20 mouse cellular contexts compared by ENCODE assay signal in genomic region chr3:88505765-88506164, GRCm38 (mm10). TPM values are rescaled to one million over a fixed set of nuclear protein-coding genes. Genes with fewer than 3 reads are reported as not detected.
A peak's percentile ranks its signal among the peaks of the same experiment; 100 is the strongest.
DNase-seq lines count a peak whose midpoint lies in the region; ATAC-seq and TF ChIP-seq lines count a peak whose summit lies in the region.
"Had no signal": no experiment of that assay in that cellular context is flagged by ENCODE, and none has a peak within 500 bp of the region (broad histone marks: within the 10 kb centered on the region; RNA-seq: fewer than 3 reads in every experiment).

No protein-coding gene starts in this region.

- no peak for TF ChIP-seq CTCF in gastrocnemius, adult 2 months (IDR thresholded peaks at IDR 0.05)
- peak; percentile 17 for TF ChIP-seq CTCF in lung, postnatal 0 days (IDR thresholded peaks at IDR 0.05)

- intact Hi-C loops in gastrocnemius, adult 2 months (cut with DNase I) = no loop called here

- no peak for TF ChIP-seq EP300 in lung, postnatal 0 days (IDR thresholded peaks at IDR 0.05)

- DNase-seq in gastrocnemius, adult 2 months = no peak
- DNase-seq in gastrocnemius, adult 8-10 months (ENCODE audit: low spot score in 2 of 2) = no peak
- no peak for DNase-seq in lung, postnatal 0 days (ENCODE audit: low spot score)
- DNase-seq in lung, adult 18-20 months = no peak
- DNase-seq in adrenal gland, postnatal 36 days = no peak
- no peak for DNase-seq in thymus, postnatal 10 days (ENCODE audit: low spot score in 2 of 2)
- DNase-seq in midbrain, embryonic 11.5 days (ENCODE audit: low spot score, missing footprints) = no peak
- DNase-seq: adrenal gland, postnatal 25 days; cerebellum, postnatal 10 days; embryo, embryonic 11 days; lung, embryonic 14.5 days; thymus, postnatal 36 days had no signal

- WGBS in lung, postnatal 0 days = 46% methylated on average over 7 of the region's 7 CpGs
- WGBS in limb, embryonic 12.5 days = 18% methylated on average over 7 of the region's 7 CpGs
- WGBS in midbrain, embryonic 11.5 days = 47% methylated on average over 7 of the region's 7 CpGs

- no peak overlapping the region for H3K4me2 ChIP-seq in lung, postnatal 0 days (replicated peaks; ENCODE audit: low read depth, low read length)
- no peak overlapping the region for H3K4me2 ChIP-seq in limb, embryonic 12.5 days
- no peak overlapping the region for H3K4me2 ChIP-seq in midbrain, embryonic 11.5 days
- H3K4me2 ChIP-seq: forebrain, embryonic 12.5 days; intestine, embryonic 15.5 days; lung, embryonic 14.5 days; neural tube, embryonic 13.5 days had no signal

- H3K9me3 ChIP-seq in lung, postnatal 0 days (ENCODE audit: low read length) = no peaks in the 10 kb centered on the region
- H3K9me3 ChIP-seq in limb, embryonic 12.5 days = no peaks in the 10 kb centered on the region
- no peaks in the 10 kb centered on the region for H3K9me3 ChIP-seq in midbrain, embryonic 11.5 days (ENCODE audit: control insufficient read depth, low read length)
- H3K9me3 ChIP-seq: forebrain, embryonic 12.5 days; intestine, embryonic 15.5 days; neural tube, embryonic 13.5 days had no signal

- ATAC-seq in lung, postnatal 0 days = no peak
- ATAC-seq in limb, embryonic 12.5 days (ENCODE audit: insufficient number of reproducible peaks, insufficient read depth, low FRiP score, low TSS enrichment, low read depth) = no peak
- no peak for ATAC-seq in midbrain, embryonic 11.5 days (ENCODE audit: low FRiP score)
- ATAC-seq: intestine, embryonic 15.5 days had no signal

- no peak overlapping the region for H3K9ac ChIP-seq in lung, postnatal 0 days (replicated peaks; ENCODE audit: low read depth)
- H3K9ac ChIP-seq in limb, embryonic 12.5 days (replicated peaks) = no peak overlapping the region
- no peak overlapping the region for H3K9ac ChIP-seq in midbrain, embryonic 11.5 days (ENCODE audit: low read length)
- H3K9ac ChIP-seq: forebrain, embryonic 12.5 days; intestine, embryonic 15.5 days; lung, embryonic 14.5 days; neural tube, embryonic 13.5 days had no signal

- H3K27me3 ChIP-seq in lung, postnatal 0 days (replicated peaks; ENCODE audit: insufficient read depth, low read length) = no peaks in the 10 kb centered on the region
- H3K27me3 ChIP-seq in limb, embryonic 12.5 days = peaks cover 15% of the 10 kb centered on the region
- peaks cover 22% of the 10 kb centered on the region for H3K27me3 ChIP-seq in midbrain, embryonic 11.5 days (ENCODE audit: control insufficient read depth, insufficient read depth, low read length)

- no peak overlapping the region for H3K4me3 ChIP-seq in gastrocnemius, adult 2 months
- no peak overlapping the region for H3K4me3 ChIP-seq in lung, postnatal 0 days (ENCODE audit: low read depth, low read length)
- H3K4me3 ChIP-seq in limb, embryonic 12.5 days (replicated peaks) = no peak overlapping the region
- no peak overlapping the region for H3K4me3 ChIP-seq in midbrain, embryonic 11.5 days (ENCODE audit: low read depth, low read length)
- H3K4me3 ChIP-seq: forebrain, embryonic 12.5 days; intestine, embryonic 15.5 days; neural tube, embryonic 13.5 days had no signal

- no peaks in the 10 kb centered on the region for H3K36me3 ChIP-seq in lung, postnatal 0 days (ENCODE audit: insufficient read depth, low read length)
- no peaks in the 10 kb centered on the region for H3K36me3 ChIP-seq in limb, embryonic 12.5 days
- no peaks in the 10 kb centered on the region for H3K36me3 ChIP-seq in midbrain, embryonic 11.5 days (ENCODE audit: control insufficient read depth, insufficient read depth, low read length)
- H3K36me3 ChIP-seq: forebrain, embryonic 12.5 days; intestine, embryonic 15.5 days; neural tube, embryonic 13.5 days had no signal

- H3K4me1 ChIP-seq in lung, postnatal 0 days (ENCODE audit: insufficient read depth, low read depth, low read length) = peaks cover 20% of the 10 kb centered on the region; the same call in 1 of the 2 replicates
- H3K4me1 ChIP-seq in limb, embryonic 12.5 days (replicated peaks) = peaks cover 65% of the 10 kb centered on the region
- peaks cover 19% of the 10 kb centered on the region for H3K4me1 ChIP-seq in midbrain, embryonic 11.5 days (ENCODE audit: control insufficient read depth, insufficient read depth, low read length)

- H3K27ac ChIP-seq in gastrocnemius, adult 2 months = 0 out of 2 replicates have a peak overlapping the region, but pooled peaks have one; percentile 9
- no peak overlapping the region for H3K27ac ChIP-seq in lung, postnatal 0 days (ENCODE audit: low read length)
- H3K27ac ChIP-seq in limb, embryonic 12.5 days = peak overlapping the region; percentile 78
- no peak overlapping the region for H3K27ac ChIP-seq in midbrain, embryonic 11.5 days (ENCODE audit: low read depth, low read length)
- H3K27ac ChIP-seq: forebrain, embryonic 12.5 days; intestine, embryonic 15.5 days; kidney, postnatal 0 days; neural tube, embryonic 13.5 days had no signal

RNA-seq across cellular contexts. Expression of gene Lmna, which starts 4.0 kb away (rescaled TPM):
- 10 to 100 TPM; 67.5 to 82.5 TPM for total RNA-seq in gastrocnemius, adult 2 months (2021)
- total RNA-seq in gastrocnemius, adult 8-10 months (2022) = 10 to 100 TPM; 59.0 to 76.0 (median 67.8) TPM
- 185 and 216 TPM in 2 replicates for polyA plus RNA-seq in lung, postnatal 0 days (2015; fragmentation: Nextera tagmentation; extraction: Ambion mirVana)
- 51.8 and 56.4 TPM in 2 replicates for polyA plus RNA-seq in limb, embryonic 12.5 days (2016; fragmentation: Nextera tagmentation; extraction: Ambion mirVana)
- 100 to 1,000 TPM; 109 to 141 TPM for total RNA-seq in adrenal gland, postnatal 36 days (2021)
- 17.9 and 21.2 TPM in 2 replicates for polyA plus RNA-seq in midbrain, embryonic 11.5 days (2014; fragmentation: Nextera tagmentation; extraction: Ambion mirVana)

RNA-seq across cellular contexts. Expression of gene Mex3a, which starts 26.4 kb away (rescaled TPM):
- total RNA-seq in gastrocnemius, adult 2 months (2021) = under 1 TPM; 0.15 to 0.20 TPM
- under 1 TPM; 0.07 to 0.31 (median 0.15) TPM for total RNA-seq in gastrocnemius, adult 8-10 months (2022)
- polyA plus RNA-seq in lung, postnatal 0 days (2015; fragmentation: Nextera tagmentation; extraction: Ambion mirVana) = 2.6 and 3.4 TPM in 2 replicates
- polyA plus RNA-seq in limb, embryonic 12.5 days (2016; fragmentation: Nextera tagmentation; extraction: Ambion mirVana) = 37.4 and 38.0 TPM in 2 replicates
- total RNA-seq in adrenal gland, postnatal 36 days (2021) = 1 to 10 TPM; 3.1 to 4.3 TPM
- polyA plus RNA-seq in midbrain, embryonic 11.5 days (2014; fragmentation: Nextera tagmentation; extraction: Ambion mirVana) = 44.5 and 45.1 TPM in 2 replicates

RNA-seq across cellular contexts. Expression of gene Rab25, which starts 42.3 kb away (rescaled TPM):
- total RNA-seq in gastrocnemius, adult 2 months (2021) = not detected
- not detected for total RNA-seq in gastrocnemius, adult 8-10 months (2022)
- polyA plus RNA-seq in lung, postnatal 0 days (2015; fragmentation: Nextera tagmentation; extraction: Ambion mirVana) = 61.4 and 61.8 TPM in 2 replicates
- polyA plus RNA-seq in limb, embryonic 12.5 days (2016; fragmentation: Nextera tagmentation; extraction: Ambion mirVana) = 2.6 and 3.5 TPM in 2 replicates
- total RNA-seq in adrenal gland, postnatal 36 days (2021) = not detected
- 0.25 and 0.86 TPM in 2 replicates for polyA plus RNA-seq in midbrain, embryonic 11.5 days (2014; fragmentation: Nextera tagmentation; extraction: Ambion mirVana)
- total RNA-seq: adrenal gland, postnatal 25 days; hematopoietic stem cell, adult 5-6 weeks; left cerebral cortex, postnatal 14 days; monocyte, adult 5-6 weeks had no signal
- polyA plus RNA-seq: neural tube, embryonic 13.5 days had no signal

RNA-seq across cellular contexts. Expression of gene Sema4a, which starts 44.8 kb away (rescaled TPM):
- total RNA-seq in gastrocnemius, adult 2 months (2021) = 1 to 10 TPM; 1.2 to 1.8 TPM
- total RNA-seq in gastrocnemius, adult 8-10 months (2022) = 1 to 10 TPM in 2 of 4 experiments, under 1 TPM in 2; 0.48 to 1.2 (median 1.00) TPM
- 9.0 and 9.2 TPM in 2 replicates for polyA plus RNA-seq in lung, postnatal 0 days (2015; fragmentation: Nextera tagmentation; extraction: Ambion mirVana)
- 8.0 and 8.3 TPM in 2 replicates for polyA plus RNA-seq in limb, embryonic 12.5 days (2016; fragmentation: Nextera tagmentation; extraction: Ambion mirVana)
- total RNA-seq in adrenal gland, postnatal 36 days (2021) = 10 to 100 TPM in 1 of 2 experiments, 1 to 10 TPM in 1; 8.9 to 12.6 TPM
- 6.3 and 6.8 TPM in 2 replicates for polyA plus RNA-seq in midbrain, embryonic 11.5 days (2014; fragmentation: Nextera tagmentation; extraction: Ambion mirVana)

RNA-seq across cellular contexts. Expression of gene Lamtor2, which starts 47.1 kb away (rescaled TPM):
- total RNA-seq in gastrocnemius, adult 2 months (2021) = 100 to 1,000 TPM in 1 of 2 experiments, 10 to 100 TPM in 1; 70.9 to 104 TPM
- total RNA-seq in gastrocnemius, adult 8-10 months (2022) = 10 to 100 TPM; 83.0 to 95.4 (median 86.1) TPM
- 138 and 143 TPM in 2 replicates for polyA plus RNA-seq in lung, postnatal 0 days (2015; fragmentation: Nextera tagmentation; extraction: Ambion mirVana)
- polyA plus RNA-seq in limb, embryonic 12.5 days (2016; fragmentation: Nextera tagmentation; extraction: Ambion mirVana) = 134 and 139 TPM in 2 replicates
- 100 to 1,000 TPM; 142 to 148 TPM for total RNA-seq in adrenal gland, postnatal 36 days (2021)
- 87.2 and 103 TPM in 2 replicates for polyA plus RNA-seq in midbrain, embryonic 11.5 days (2014; fragmentation: Nextera tagmentation; extraction: Ambion mirVana)

Comparison
In these comparisons a context has a peak if more than half of its experiments do, and no peak if none do; other contexts are left out.
1. H3K27ac ChIP-seq: peak in gastrocnemius, adult 2 months (single experiment) and limb, embryonic 12.5 days (single experiment); none in lung, postnatal 0 days (single experiment) and midbrain, embryonic 11.5 days (single experiment).